Mouse (Mus musculus) cerebellum, adult 9-11 months (tissue): ENCODE results near the gene Pom121.

Experiments used
- DNase-seq: peaks from one replicate; pipeline ENCODE4 v3.0.0; 2022

The Pom121 gene

DNA sequence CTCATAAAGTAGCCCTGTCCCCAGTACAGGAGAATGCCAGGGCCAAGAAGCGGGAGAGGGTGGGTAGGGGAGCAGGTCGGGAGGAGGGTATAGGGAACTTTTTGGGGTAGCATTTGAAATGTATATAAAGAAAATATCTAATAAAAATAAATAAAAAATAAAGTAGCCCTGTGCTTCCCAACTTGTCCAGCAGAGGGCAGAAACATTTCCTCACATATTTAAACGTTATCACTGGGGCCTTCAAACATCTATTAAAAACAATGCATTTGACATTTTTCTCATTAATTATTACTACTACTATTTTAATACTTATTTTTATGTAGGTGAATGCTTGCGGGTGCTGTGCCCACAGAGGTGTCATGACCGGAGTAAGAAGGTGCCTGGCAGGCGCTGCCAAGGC, 26.5 kb downstream of the Pom121 start:
- no peak for DNase-seq

DNA sequence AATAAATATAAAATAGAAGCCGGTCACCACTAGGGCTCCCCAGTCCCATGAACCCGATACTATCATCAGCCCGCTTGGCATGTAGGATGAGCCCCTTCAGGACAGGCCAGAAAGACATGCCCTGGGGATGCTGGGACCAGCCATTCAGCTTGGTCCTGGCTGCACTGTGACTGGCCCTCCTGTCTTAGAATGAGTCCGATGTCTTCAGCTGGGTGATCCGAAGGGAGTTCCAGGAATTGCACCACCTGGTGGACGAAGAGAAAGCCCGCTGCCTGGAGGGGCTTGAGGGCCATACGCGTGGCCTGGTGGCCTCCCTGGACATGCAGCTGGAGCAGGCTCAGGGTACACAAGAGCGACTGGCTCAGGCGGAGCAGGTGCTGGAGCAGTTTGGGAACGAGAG, 30.8 kb downstream of the Pom121 start:
- DNase-seq: no peak

DNA sequence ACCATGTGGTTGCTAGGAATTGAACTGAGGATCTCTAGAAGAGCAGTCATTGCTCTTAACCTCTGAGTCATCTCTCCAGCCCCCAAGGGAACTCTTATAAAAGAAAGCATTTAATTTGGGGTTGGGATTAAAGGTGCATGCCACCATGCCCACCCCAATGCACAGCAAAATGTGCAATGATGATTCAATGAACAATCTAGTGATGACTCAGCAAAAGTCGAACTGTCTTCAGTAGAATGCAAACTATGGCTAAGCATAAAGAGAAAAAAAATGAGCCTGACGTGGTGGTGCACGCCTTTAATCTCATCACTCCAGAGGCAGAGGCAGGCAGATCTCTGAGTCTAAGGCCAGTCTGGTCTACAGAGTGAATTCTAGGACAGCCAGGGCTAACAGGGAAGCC, 31.8 kb downstream of the Pom121 start:
- DNase-seq: no peak

DNA sequence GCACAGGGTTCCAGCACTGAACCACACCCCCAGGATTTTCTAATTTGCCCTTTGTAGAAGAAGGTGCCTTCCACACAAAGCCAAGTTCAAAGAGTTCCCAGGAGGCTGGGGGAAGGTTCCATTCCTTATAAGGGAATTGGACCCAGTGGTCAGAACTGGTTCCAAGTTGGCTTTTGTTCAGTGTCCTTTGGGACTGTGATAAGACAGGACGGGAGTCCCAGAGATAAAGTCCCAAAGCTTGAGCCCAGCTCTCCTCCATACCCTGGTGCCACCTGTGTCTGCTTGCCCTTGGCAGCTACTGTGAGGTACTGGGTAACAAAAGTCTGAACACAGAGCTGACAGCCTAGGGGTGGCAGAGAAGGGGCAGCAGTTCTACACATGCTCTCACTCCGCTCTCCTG, 34.6 kb downstream of the Pom121 start:
- DNase-seq: no peak

DNA sequence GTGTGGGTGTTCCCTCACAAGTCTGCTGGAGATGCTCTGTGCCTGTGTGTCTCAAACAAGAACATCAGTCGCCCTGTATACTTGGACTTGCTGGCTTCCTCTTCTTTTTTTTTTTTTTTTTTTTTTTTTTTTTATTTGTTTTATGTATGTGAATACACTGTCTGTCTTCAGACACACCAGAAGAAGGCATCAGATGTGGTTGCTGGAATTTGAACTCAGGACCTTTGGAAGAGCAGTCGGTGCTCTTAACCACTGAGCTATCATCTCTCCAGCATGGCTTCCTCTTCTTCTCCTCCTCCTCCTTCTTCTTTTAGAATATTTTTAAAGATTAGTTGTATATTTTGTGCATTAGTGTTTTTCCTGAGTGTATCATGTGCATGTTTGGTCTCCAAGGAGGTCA, 36.8 kb downstream of the Pom121 start:
- no peak for DNase-seq

DNA sequence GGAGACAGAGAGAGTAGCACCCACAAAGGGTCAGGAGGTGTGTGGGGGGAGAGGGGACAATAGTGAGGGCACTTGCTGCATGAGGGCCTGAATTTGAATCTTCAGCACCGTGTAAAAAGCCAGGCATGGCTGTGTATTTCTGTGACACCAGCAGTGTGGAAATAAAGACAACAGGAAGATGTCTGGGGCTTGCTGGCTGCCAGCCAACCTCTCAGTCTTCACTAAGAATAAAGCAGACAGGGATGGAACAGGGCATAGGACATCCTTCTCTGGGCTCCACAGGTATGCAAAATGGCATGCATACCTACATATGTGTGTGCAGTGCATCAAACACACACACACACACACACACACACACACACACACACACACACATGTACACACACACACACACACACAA, 38.3 kb downstream of the Pom121 start:
- no peak for DNase-seq

DNA sequence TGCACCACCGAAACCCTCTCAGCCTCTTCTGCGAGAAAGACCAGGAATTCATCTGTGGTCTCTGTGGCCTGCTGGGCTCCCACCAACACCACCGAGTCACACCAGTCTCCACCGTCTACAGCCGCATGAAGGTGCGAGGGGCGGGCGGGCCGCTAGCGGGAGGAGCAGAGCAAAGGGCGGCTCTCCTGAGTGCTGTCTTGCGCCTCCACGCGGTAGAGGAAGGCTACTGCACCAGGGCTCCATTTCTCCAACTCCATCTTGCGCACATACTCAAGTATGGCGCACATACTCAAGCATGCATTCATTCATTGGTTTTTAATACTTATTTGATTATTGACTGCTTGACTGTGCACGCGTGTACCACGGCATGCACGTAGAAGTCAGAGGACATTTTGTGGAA, 40.8 kb downstream of the Pom121 start:
- DNase-seq: no peak

DNA sequence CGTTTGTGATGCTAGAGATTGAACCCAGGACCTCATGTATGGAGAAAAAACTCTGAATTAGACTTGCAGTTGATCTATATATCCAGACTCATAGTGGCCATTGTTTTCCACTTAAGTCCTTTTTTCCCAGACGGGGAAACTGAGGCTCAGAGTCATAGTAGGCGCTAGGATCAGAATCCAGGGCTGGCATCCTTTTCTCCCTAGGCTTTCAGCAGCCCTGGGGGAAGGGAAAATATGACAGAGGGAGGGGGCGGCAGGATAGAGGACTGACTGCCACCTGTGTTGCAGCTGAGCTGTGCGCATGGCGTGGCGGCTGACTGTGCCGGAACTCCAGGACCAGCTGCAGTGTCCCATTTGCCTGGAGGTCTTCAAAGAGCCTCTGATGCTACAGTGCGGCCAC, 41.4 kb downstream of the Pom121 start, which contains the start of gene Trim50:
Gene Trim50, plus strand, starts transcription at position 301 of the 400 bp plus-strand sequence.
- no peak for DNase-seq

DNA sequence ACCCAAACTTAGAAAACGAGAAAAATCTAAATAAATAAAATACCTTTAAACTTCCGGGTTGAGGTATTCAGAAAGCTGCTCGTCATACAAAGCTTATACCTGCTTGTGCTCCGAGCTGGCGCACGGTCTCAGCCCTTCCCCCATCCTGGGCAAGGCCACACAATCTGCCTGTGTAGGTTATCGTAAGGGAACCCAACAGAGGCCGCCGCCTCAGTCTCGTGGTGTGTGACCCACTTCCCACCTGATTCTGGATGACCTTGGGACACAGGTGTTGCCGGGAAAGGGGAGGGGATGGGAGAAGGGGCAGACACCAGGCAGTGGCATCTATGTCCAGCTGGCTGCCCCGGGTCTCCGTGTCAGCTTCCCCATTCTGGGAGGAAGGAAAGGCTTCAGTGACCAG, 42.7 kb downstream of the Pom121 start:
- DNase-seq: no peak

DNA sequence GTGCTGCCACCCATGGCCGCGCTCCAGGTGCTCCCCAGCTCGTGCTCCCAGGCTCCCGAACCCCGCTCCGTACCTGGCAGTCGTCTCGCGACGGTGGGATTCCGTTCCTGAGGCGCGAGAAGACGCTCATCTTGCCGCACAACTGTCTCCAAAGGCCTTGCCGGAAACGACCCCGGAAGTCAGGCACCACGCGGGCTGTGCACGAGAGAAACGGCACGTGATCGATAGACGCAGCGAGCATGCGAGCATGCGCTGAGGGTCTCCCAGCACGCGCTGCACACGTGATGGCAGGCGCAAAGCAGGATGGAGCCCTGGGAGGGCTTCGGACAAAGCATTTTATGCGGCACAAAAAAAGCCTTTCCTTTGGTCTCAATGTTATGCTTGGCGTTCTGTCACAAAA, 44.5 kb downstream of the Pom121 start, which contains the start of gene Fkbp6:
Gene Fkbp6, minus strand, starts transcription at position 183 of the 400 bp plus-strand sequence.
- DNase-seq: no peak

DNA sequence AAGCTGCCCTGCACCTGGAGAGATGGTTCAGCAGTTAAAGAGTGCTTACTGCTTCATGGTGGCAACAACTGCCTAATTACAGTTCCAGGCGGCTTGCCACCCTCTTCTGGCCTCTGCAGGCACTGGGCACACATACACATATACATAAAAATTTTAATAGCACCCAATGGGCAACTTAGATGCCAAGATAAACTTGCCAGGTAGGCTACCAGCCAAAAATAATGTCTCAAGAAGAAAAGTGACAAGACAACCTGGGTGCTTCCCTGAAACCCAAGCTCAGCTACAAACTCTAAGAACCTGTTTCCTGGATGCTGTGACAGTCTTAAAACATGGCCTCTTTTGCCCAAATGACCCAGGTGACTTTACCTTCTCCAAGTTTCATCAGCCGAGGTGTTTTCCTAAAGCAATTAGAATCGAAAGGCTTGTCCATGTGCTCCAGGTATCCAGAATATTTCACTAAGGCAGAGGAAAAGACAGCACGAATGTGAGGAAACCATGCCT, 46.8 kb downstream of the Pom121 start:
- DNase-seq: no peak

DNA sequence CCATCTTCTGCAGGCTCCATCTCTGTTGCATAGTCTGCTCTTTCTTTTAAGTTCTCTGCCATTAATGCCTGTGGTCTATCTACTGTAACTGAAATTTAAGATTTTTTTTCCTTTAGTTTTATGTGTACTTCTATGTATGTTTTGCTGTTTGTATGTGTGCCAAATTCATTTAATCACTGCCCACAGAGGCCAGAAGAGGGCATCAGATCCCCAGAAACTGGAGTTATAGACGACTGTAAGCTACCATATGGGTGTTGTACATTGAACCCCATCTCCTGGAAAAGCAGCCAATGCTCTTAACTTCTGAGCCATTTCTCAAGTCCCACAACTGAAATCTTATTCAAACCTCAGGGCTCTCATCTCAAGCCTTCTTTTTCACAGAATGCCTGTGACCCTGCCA, 47.9 kb downstream of the Pom121 start:
- no peak for DNase-seq

DNA sequence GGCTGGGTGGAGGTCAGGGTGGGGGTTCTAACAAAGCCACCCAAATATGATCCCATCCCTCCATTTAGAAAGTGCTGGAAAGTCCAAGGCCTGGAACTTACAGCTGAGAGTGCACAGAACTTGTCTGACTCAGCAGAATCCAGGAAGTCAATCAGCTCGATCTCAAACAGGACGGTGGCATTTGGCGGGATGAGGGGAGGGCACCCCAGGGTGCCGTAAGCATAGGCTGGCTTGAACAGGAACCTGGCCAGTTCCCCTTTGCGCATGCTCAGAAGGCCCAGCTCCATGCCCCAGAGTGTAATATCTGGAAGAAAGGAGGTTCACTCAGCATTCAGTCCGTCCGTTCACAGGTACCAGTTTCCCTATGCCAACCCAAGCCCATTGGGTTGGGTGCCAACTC, 48.4 kb downstream of the Pom121 start:
- DNase-seq: no peak

DNA sequence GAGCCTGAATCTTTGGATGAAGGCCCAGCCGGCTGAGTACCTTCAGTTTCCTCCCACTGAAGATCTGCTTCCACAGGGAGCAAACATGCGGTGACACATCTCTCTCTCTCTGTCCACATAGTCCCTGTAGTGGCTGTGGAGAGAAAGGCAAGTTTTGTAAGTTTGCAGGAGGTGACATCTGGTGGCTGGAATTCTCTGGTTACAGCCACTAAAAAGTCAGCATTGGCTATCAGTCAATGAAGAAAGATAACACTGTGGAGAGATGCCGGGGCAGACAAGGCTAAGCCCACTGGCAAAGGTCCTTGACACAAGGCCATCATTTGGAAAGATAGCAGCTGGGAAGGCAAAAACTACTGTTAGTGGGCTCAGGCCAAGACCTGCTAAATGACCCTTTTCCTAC, 56.8 kb downstream of the Pom121 start:
- DNase-seq: no peak

DNA sequence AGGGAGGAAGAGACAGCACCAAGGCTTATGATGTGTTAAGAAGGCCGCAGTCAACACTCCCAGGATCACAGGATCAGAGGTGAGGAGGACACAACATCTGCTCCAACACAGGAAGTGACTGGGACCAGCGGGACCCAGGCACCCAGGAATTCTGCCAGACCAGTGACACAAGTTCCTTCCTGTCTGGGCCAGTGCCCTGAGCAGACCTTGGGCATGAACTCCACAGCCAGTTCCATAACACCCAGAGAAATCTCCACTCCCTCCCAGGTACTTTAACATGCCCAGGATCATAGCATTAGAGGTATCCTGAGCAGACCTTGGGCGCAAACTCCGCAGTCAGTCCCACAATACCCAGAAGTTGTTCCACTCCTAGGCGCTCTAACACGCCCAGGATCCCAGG, 63.2 kb downstream of the Pom121 start:
- no peak for DNase-seq

DNA sequence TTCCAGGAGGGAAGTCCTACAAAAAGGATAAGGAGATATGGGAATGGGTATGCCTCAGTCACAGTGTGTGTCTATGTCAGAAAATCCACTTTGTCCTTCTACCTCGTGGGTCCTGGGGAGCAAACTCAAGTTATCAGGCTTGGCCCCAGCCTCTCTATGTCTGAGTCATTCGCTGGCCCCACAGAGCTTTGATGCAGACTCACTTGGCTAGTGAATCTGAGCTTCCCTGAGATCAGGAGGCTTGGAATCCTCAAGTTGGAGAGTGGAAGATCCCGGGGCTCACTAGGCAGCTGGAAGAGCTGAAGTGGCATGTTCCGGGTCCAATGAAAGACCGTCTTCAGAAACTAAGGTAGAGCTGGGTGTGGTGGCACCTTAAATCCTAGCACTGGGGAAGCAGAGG, 64.1 kb downstream of the Pom121 start:
- DNase-seq: no peak

DNA sequence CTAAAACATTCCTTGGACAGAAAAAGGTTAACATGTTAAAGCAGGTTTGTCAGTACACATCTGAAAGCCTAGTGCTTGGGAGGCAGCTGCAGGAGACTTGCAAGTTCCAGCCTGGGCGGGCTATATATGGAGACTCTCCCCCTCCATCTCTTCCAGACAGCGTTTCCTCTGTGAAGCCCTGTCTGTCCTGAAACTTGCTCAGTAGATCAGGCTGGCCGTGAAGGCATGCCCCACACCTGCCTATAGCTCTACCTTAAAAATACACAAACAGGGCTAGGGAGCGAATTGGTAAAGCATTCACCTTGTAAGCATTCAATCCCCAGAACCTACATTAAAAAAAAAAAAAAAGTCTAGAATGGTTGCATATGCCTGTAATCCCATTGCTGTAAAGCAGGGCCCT, 64.9 kb downstream of the Pom121 start:
- DNase-seq: no peak
